Mouse (Mus musculus) right cerebral cortex, postnatal 36 days (tissue): ENCODE data around the gene Rps18.
A peak's percentile ranks its signal among the peaks of the same experiment; 100 is the strongest.

ENCODE experiments used
- DNase-seq, 2 experiments: peaks; one replicate each; pipeline ENCODE4 v3.0.0; 2022; ENCODE audit warnings: low spot score in 2 of 2, mixed read lengths in 1 of 2

Gene Rps18

DNA sequence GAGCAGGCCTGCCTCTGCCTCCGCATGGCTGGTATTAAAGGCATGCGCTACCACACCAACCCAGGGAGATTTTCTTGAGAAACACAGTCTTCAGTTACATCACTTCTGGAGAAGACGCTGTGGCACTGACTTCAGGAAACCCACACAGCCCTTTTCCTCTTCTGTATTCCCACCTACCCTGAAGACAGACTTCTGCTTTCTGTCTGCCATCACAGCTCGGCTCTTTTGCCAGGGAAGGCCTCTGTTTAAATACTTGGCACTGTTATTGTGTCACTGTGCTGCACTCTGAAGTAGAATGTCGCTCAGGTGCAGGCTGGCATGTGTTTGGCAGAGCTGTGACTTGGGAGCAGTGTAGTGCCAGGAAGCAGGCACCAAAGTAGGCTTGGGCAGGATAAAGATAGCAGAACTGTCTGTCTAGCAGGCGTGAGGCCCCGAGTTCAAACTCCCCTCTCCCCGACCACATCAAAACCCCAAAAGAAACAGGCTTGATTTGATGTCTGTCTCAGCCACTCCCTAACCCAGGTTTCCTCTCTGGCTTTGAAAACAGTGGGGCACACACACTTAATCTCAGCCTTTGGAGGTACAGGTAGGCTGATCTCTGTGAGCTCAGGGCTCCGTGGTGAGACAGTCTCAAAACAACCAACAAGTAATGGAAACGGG is 8.2 kb downstream of the Rps18 start:
- DNase-seq: no peak

- DNase-seq: no peak
These were observed 12.3 kb downstream of the Rps18 start for GRCm38 (mm10) chr17:33943454-33943853.

DNA sequence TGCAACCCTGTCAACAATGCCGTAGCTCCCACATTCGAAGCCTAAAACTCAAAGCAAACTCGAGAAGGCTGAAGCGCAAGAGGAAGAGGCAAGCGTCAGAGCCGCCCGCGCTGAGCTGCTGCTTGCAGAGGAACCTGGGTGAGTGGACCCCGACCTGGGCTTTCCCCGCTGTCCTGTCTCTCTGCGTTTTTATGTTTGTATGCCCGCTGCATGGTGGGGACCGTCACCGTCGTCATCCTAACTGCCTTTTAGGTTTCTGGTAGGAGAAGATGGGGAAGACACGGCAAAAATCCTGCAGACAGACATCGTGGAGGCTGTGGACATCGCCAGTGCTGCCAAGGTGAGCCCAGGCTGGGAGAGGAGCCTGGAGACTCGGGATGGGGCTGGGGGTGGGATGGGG is 14.4 kb downstream of the Rps18 start:
- no peak for DNase-seq

GRCm38 (mm10) chr17:33940981-33941380 is 14.8 kb downstream of the Rps18 start:
- no peak for DNase-seq

DNA sequence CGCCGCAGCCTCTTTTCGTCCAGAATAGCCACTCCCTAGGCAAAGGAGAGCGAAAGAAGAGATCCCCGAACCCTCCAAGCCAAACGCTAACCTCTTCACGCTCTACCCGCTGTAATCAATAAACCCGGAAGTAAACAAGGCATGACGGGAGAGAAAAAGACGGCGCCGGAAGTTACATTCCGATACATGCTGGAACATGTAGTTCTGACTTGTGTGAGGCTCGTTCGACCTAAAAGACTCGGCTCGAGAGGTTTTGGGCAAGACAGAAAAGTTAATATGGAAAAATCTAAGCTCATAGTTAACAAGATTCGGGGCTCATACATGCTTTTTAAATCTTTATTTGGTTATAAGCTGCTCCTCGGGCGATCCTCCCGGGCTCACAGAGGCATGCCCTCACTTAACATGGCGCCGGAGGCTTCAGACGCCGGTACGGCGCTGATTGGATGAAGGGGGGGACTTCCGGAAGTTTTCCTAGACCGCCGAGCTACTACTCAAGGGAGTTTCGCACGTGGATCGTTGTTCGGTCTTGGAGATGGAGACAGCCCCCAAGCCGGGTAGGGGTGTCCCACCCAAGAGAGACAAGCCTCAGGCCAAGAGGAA is 15.5 kb downstream of the Rps18 start, which contains the start of the genes Pfdn6 and Wdr46:
Pfdn6 (minus strand) TSS at position 138 of the 600 bp plus-strand sequence.
Wdr46 (plus strand) TSS at position 455 of the 600 bp plus-strand sequence.
- DNase-seq: peak; percentile 86 to 89

DNA sequence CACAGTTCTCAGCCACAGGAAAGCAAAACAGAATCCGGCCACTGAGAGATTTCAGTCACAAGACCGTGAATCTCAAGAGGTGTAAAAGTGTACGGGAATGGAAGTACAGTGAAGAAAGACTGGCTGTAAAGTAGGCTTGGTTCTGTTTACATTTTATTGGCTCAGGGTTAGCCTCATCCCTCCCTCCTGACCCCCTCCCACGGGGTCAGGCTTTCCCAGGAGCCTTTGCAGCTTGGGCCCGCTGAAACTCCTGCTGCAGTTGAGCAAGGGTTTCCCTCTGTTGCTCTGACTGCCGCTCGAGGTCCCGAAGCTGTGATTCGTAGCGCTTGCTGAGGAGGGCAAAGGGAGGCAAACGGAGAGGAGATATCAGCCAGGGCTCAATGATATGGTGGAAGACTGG is 17.0 kb downstream of the Rps18 start:
- DNase-seq: no peak

- DNase-seq: no peak
These were observed 18.8 kb downstream of the Rps18 start for GRCm38 (mm10) chr17:33936993-33937392.

DNA sequence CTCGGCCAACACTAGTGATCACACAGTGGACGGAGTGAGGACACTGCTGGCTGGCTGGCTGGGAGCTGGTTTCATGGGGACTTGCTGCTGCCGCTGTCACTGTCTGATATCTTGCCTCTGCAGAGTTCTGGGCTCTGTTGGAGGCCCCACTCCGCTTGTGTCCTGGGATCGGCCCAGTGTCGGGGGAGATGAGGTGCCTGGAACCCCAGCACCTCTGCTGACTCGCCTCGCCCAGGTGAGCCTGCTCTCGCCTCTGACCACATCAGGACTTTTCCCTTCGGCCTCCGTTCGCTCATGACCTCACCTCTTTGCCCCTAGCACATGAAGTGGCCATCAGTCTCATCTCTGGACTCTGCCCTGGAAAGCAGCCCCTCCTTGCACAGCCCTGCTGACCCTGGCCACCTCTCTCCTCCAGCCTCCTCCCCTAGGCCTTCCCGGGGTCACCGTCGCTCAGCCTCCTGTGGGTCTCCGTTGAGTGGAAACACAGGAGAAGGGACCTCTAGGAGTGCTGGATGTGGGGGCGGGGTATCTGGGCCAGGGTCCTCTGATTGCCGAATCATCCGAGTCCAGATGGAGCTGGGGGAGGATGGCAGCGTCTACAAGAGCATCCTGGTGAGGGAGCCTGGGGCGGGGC is 20.3 kb downstream of the Rps18 start:
- no peak for DNase-seq

DNA sequence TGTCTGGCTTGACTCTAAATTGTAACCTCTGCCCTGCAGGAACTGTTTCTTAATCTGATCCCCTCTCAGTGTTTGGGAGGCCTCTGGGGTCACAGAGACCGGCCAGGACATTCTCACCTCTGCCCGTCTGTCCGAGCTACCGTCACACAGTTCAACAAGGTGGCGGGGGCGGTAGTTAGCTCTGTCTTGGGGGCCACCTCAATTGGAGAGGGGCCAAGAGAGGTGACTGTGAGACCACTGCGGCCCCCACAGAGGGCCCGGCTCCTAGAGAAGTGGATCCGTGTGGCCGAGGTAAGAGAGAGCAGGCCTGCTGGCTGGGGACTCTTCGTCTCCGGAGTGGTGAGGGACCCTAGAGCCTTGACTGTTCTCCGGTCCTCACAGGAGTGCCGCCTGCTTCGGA is 22.8 kb downstream of the Rps18 start:
- DNase-seq: no peak

DNA sequence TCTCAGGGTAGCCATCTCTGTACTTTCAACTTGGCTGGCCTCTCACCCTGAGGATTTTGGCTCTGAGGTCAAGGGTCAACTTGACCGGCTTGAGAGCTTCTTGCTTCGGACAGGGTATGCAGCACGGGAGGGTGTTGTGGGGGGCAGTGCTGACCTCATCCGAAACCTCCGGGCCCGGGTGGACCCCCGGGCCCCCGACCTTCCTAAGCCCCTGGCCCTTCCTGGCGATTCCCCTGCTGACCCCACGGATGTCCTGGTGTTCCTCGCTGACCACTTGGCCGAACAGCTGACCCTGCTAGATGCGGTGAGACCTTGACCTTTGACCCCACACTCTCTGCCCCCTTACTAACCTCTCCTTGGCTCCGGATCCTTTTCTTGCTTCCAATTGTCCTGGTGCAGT is 23.4 kb downstream of the Rps18 start:
- no peak for DNase-seq

- no peak for DNase-seq
These were observed 23.9 kb downstream of the Rps18 start for GRCm38 (mm10) chr17:33931947-33932346.

GRCm38 (mm10) chr17:33931159-33931866 is 24.5 kb downstream of the Rps18 start:
- no peak for DNase-seq

GRCm38 (mm10) chr17:33930280-33931158 is 25.3 kb downstream of the Rps18 start:
- DNase-seq: peak; percentile 51 to 65

- peak; percentile 81 to 88 for DNase-seq
These were observed 26.2 kb downstream of the Rps18 start, which contains the start of gene Rgl2 for GRCm38 (mm10) chr17:33929371-33930279. Gene Rgl2 (plus strand): TSS chr17:33929543.

DNA sequence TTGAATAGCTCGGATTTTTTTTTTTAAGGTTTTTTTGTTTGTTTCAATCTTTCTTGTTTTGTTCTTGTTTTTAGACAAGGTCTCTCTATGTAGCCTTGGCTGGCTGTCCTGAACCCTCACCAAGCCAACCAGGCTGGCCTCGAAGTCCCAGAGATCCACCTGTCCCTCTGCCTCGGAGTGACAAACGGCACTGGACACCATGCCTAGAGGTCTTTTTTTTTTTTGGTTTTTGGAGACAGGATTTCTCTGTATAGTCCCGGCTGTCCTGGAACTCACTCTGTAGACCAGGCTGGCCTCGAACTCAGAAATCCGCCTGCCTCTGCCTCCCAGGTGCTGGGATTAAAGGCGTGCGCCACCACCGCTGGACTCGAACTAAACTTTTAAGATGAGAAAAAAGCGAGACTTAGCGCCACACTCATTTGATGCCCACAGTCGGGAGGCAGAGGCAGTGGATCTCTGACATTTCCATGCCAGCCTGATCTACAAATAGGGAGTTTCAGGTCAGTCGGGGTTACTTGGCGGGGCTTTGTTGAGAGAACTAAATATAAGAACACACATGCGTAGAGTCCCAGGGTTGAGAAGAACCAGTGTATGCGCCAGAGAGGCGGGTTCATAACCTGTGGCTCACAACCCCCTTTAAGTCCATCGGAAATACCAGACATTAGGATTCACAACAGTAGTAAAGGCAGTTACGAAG is 27.4 kb downstream of the Rps18 start:
- no peak for DNase-seq

DNA sequence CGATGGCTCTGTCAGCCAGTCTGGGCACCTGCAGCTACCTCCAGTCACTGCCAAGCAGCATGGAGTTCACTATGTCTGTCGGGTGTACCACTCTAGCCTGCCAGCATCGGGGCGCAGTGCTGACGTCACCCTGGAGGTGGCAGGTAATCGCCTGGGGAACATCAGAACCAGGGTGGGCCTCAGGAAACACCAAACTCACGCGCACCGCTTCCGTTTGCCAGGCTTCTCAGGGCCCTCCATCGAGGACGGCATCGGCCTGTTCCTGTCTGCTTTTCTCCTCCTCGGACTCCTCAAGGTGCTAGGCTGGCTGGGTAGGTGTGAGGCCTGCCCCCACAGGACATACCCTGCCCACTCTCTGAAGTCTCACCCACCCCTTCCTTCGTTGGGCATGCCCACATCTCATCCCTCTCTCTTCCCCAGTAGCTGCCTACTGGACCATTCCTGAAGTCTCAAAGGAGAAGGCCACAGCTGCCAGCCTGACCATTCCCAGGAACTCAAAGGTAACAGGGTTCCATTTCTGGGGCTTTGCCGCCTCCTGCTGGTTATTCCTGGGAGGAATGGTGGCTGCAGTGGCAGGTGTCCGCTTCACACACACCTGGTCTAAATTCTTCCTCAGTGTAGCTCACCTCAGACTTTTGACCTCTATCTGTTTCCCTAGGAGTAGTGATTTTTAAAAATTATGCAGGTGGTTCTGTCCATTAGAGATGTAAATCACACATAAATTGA is 29.4 kb downstream of the Rps18 start:
- no peak for DNase-seq

DNA sequence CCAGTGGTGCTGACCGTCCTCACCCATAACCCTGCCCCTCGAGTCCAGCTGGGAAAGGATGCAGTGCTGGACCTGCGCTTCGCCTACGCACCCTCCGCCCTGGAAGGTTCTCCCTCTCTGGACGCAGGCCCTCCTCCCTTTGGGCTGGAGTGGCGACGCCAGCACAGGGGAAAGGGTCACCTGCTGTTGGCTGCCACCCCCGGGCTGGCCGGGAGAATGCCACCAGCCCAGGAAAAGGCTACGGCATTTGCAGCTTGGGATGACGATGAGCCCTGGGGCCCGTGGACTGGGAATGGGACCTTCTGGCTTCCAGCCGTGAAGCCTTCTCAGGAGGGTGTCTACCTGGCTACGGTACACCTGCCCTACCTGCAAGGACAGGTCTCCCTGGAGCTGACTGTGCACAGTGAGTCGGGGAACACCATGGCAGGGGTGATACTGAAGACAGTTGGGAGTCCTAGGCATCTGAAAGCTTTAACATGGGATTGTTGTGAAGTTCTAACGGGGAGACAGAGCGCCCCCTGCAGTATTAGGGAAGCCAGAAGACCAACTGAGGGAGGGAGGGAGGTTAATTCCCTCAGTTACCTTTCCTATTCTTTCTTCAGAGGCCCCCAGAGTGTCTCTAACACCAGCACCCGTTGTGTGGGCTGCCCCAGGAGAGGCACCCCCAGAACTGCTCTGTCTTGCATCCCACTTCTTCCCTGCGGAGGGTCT is 30.2 kb downstream of the Rps18 start:
- DNase-seq: no peak

GRCm38 (mm10) chr17:33924577-33925283 is 31.1 kb downstream of the Rps18 start:
- DNase-seq: no peak
